10 mouse cellular contexts compared by ENCODE assay signal in the genomic region with DNA sequence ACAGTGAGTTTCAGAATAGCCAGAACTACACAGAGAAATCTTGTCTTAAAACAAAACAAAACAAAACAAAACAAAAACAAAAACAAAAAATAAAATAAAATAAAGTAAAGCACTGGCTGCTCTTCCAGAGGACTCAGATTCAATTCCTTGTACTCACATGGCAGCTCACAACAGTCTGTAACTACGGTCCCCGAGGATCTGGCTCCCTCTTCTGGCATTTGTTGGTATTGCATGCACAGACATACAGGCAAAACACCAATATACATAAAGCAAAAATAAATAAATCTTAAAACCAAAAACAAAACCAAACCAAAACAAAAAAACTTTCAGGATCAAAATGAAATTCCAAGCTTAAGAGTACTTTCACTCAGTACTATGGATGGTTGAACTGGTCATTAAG. TPM values are rescaled to one million over a fixed set of nuclear protein-coding genes. Genes with fewer than 3 reads are reported as not detected.
DNase-seq lines count a peak whose midpoint lies in the region; ATAC-seq and TF ChIP-seq lines count a peak whose summit lies in the region.
"Had no signal": no experiment of that assay in that cellular context is flagged by ENCODE, and none has a peak within 500 bp of the region (broad histone marks: within the 10 kb centered on the region; RNA-seq: fewer than 3 reads in every experiment).

No protein-coding gene starts in this region.

- WGBS in liver, adult 2 months = 2% methylated on average over 2 of the region's 2 CpGs
- WGBS in stomach, postnatal 0 days = 22% methylated on average over 2 of the region's 2 CpGs

- no peaks in the 10 kb centered on the region for H3K4me1 ChIP-seq in liver, adult 2 months (ENCODE audit: control insufficient read depth, insufficient read depth, low read length)
- H3K4me1 ChIP-seq in stomach, postnatal 0 days (replicated peaks; ENCODE audit: control insufficient read depth, insufficient read depth) = no peaks in the 10 kb centered on the region
- H3K4me1 ChIP-seq: heart, embryonic 15.5 days; midbrain, embryonic 12.5 days had no signal

- no peak overlapping the region for H3K9ac ChIP-seq in liver, adult 2 months (ENCODE audit: low read depth, low read length)
- no peak overlapping the region for H3K9ac ChIP-seq in stomach, postnatal 0 days (ENCODE audit: low read length)
- H3K9ac ChIP-seq: heart, embryonic 15.5 days; midbrain, embryonic 12.5 days had no signal

- H3K79me2 ChIP-seq in liver, adult 2 months (ENCODE audit: control insufficient read depth, insufficient read depth, low read length) = no peaks in the 10 kb centered on the region

- H3K4me3 ChIP-seq in layer of hippocampus, adult 2 months = no peak overlapping the region
- H3K4me3 ChIP-seq in liver, adult 2 months (ENCODE audit: insufficient read depth, low read depth, low read length) = no peak overlapping the region
- no peak overlapping the region for H3K4me3 ChIP-seq in stomach, postnatal 0 days (ENCODE audit: low read depth, low read length)
- H3K4me3 ChIP-seq: heart, embryonic 15.5 days; midbrain, embryonic 12.5 days had no signal

- DNase-seq in adrenal gland, adult (ENCODE audit: inconsistent age in 2 of 2, low spot score in 1 of 2) = peak; percentile 8 to 64
- DNase-seq in adrenal gland, postnatal 4 days (ENCODE audit: low spot score in 2 of 2) = no peak
- peak in 1 of 2 experiments; percentile 16 for DNase-seq in layer of hippocampus, adult 2 months (ENCODE audit: low spot score in 2 of 2)
- no peak for DNase-seq in layer of hippocampus, adult 9-11 months
- peak; percentile 35 for DNase-seq in R1 (ENCODE audit: low read depth, low spot score)
- peak; percentile 22 for DNase-seq in embryo, embryonic 11 days
- DNase-seq in liver, adult 2 months (ENCODE audit: extremely low read depth, low read depth, low spot score) = peak; percentile 24
- peak; percentile 16 for DNase-seq in stomach, postnatal 0 days (ENCODE audit: low spot score)

- ATAC-seq in stomach, postnatal 0 days (ENCODE audit: low FRiP score, low TSS enrichment) = no peak

- TF ChIP-seq POLR2A in liver, adult 2 months (IDR thresholded peaks at IDR 0.05; ENCODE audit: extremely low read depth, insufficient read depth, low read length) = no peak

- peak; percentile 75 for TF ChIP-seq CTCF in layer of hippocampus, adult 2 months (conservative IDR thresholded peaks at IDR 0.05)
- TF ChIP-seq CTCF in liver, adult 2 months (IDR thresholded peaks at IDR 0.05; ENCODE audit: low read depth, low read length) = peak; percentile 53; the same call in 1 of the 2 replicates
- TF ChIP-seq CTCF in stomach, postnatal 0 days (IDR thresholded peaks at IDR 0.05; ENCODE audit: low read depth) = peak; percentile 67

- no peaks in the 10 kb centered on the region for H3K27me3 ChIP-seq in liver, adult 2 months (ENCODE audit: control insufficient read depth, insufficient read depth, low read length)
- no peaks in the 10 kb centered on the region for H3K27me3 ChIP-seq in stomach, postnatal 0 days (ENCODE audit: control insufficient read depth, insufficient read depth, low read length)
- H3K27me3 ChIP-seq: heart, embryonic 15.5 days; midbrain, embryonic 12.5 days had no signal

- no peak overlapping the region for H3K27ac ChIP-seq in layer of hippocampus, adult 2 months
- H3K27ac ChIP-seq in liver, adult 2 months (replicated peaks; ENCODE audit: insufficient read depth, low read depth, low read length) = no peak overlapping the region
- no peak overlapping the region for H3K27ac ChIP-seq in stomach, postnatal 0 days (replicated peaks)
- H3K27ac ChIP-seq: heart, embryonic 15.5 days; midbrain, embryonic 12.5 days had no signal

- H3K9me3 ChIP-seq in stomach, postnatal 0 days (ENCODE audit: control insufficient read depth, low read length) = no peaks in the 10 kb centered on the region
- H3K9me3 ChIP-seq: heart, embryonic 15.5 days; midbrain, embryonic 12.5 days had no signal

- no peak for TF ChIP-seq EP300 in stomach, postnatal 0 days (optimal IDR thresholded peaks at IDR 0.05)

- no peaks in the 10 kb centered on the region for H3K36me3 ChIP-seq in liver, adult 2 months (ENCODE audit: control insufficient read depth, insufficient read depth, low read length)
- H3K36me3 ChIP-seq in stomach, postnatal 0 days (ENCODE audit: control insufficient read depth, insufficient read depth, low read length) = no peaks in the 10 kb centered on the region
- H3K36me3 ChIP-seq: heart, embryonic 15.5 days; midbrain, embryonic 12.5 days had no signal

- H3K4me2 ChIP-seq in stomach, postnatal 0 days (replicated peaks; ENCODE audit: low read depth) = no peak overlapping the region
- H3K4me2 ChIP-seq: heart, embryonic 15.5 days; midbrain, embryonic 12.5 days had no signal

RNA-seq across cellular contexts. Expression of a gene that starts 36.0 kb away (rescaled TPM):
- 100 to 1,000 TPM in 1 of 2 experiments, 10 to 100 TPM in 1; 87.6 to 110 TPM for total RNA-seq in adrenal gland, postnatal 4 days (2021)
- total RNA-seq in layer of hippocampus, adult 2 months (2021) = 10 to 100 TPM; 15.2 to 20.7 TPM
- 265 and 298 TPM in 2 replicates for total RNA-seq in liver, adult 2 months (2014; rRNA removed)
- polyA plus RNA-seq in liver, adult 2 months (2012; rRNA removed) = 142 and 172 TPM in 2 replicates
- 200 and 213 TPM in 2 replicates for polyA plus RNA-seq in stomach, postnatal 0 days (2015; fragmentation: Nextera tagmentation; extraction: Ambion mirVana)

Comparison
In these comparisons a context has a peak if more than half of its experiments do, and no peak if none do; other contexts are left out.
1. DNase-seq: peak in adrenal gland, adult (2 of 2), R1 (single experiment), embryo, embryonic 11 days (single experiment), liver, adult 2 months (single experiment) and stomach, postnatal 0 days (single experiment); none in adrenal gland, postnatal 4 days (0 of 2) and layer of hippocampus, adult 9-11 months (single experiment).
2. RNA of a gene that starts 36.0 kb away (total RNA-seq): 265 to 298 TPM in liver, adult 2 months and 87.6 to 110 TPM in adrenal gland, postnatal 4 days; 15.2 to 20.7 TPM in layer of hippocampus, adult 2 months; every median in the first group is over 4 times any median in the second.
3. Peak in every context shown above with its lines, with median percentiles within 50 percentile points of each other: CTCF ChIP-seq.